Mouse (Mus musculus) frontal cortex, adult 2 months (tissue): ENCODE results near the gene Rfx2. TPM values are rescaled to one million over a fixed set of nuclear protein-coding genes. Genes with fewer than 3 reads are reported as not detected.
A peak's percentile ranks its signal among the peaks of the same experiment; 100 is the strongest.

ENCODE experiments used
- DNase-seq, 2 experiments: peaks; one replicate each; pipeline ENCODE4 v3.0.0; 2022; ENCODE audit warnings: low spot score in 1 of 2; ENCODE audit errors: extremely low spot score in 1 of 2
- polyA plus RNA-seq: library from polyadenylated mRNA; depleted of rRNA; stranded (reverse); fragments of >200 nt; gene quantifications from 2 replicates; pipeline ENCODE4 v1.2.3, GENCODE M21; 2012

The Rfx2 gene
- polyA plus RNA-seq, 1 experiment: 4.0 TPM

DNA sequence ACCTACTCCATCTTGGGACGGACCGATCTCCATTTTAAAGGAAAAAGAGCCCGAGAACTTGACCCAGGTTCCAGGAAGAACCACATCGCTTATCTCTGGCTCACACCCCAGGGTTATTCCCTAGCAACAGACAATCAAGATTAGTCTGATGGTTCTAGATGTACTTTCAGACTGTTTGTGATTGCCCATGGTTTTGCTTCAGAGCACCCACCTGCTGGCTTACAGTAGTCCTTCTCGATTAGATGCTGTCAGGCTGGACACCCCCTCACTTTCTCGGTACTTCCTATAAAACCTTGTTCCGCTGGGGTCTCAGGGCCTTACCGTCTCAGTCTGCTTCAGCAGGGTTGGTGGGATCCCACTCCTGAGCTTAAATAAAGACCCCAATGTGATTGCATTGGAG lies 5.5 kb upstream of the Rfx2 start:
- DNase-seq: no peak

DNA sequence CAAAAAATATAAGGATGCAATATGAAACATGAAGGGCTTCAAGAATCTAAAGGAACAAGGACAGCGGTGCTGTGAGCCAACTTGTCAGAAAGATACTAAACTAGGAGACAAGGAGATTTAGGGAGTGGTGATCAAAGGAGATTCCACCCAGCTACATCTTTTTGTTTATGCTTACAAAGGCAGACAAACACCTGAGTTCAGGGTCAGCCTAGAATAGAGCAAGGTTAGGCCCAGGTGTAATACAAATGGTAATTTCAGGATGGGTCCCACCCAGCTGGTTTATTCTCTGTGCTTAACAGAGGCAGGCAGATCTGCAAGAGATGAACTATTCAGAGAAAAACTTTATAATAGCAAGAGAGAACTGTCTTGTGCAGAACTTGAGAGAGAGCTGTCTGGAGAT lies 2.6 kb upstream of the Rfx2 start:
- DNase-seq: no peak

DNA sequence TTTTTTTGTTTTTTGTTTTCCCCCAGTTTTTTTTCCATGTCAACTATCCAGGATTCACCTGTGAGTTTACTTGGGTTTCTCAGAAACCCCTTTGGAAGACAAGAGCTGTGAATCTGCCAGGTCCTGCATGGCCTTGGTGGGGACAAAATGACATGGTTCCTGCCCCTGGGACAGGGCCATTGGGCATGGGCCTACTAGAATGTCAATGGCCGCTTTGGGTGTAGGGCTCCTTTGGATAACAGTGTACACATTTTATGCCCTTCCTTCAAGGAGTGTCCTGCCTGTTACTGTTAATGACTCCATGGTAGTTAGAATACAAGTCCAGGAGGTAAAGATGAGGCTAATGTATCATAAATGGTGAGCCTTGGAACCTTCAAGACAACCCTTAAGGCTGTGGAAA lies 2.1 kb upstream of the Rfx2 start:
- no peak for DNase-seq

GRCm38 (mm10) chr17:56831111-56831816 lies 451 bp upstream of the Rfx2 start:
- peak; percentile 96 to 98 for DNase-seq

DNA sequence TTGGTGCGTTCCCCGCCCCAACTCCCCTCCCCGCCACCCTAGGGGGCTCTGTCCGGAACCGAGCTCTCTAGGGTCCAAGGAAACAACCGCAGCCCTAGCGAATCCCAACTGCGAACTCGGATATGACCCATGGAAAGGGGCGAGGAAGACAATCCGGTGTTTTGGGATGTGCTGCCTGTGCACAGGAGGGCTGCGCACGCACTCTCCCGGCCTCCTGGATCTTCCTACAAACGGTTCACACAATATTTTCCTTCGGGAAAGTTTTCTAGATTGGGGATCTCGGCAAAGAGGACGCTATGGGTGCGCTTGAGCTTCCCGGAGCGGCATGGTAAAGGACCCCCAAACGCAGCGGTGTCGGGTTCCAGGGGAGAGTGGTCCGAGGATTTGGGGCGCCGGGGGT lies 1.0 kb downstream of the Rfx2 start:
- no peak for DNase-seq

- DNase-seq: no peak
Measured at GRCm38 (mm10) chr17:56829171-56829570, 1.6 kb downstream of the Rfx2 start.

- DNase-seq: peak; percentile 24 to 42
Measured at GRCm38 (mm10) chr17:56826718-56827117, 4.1 kb downstream of the Rfx2 start.

DNA sequence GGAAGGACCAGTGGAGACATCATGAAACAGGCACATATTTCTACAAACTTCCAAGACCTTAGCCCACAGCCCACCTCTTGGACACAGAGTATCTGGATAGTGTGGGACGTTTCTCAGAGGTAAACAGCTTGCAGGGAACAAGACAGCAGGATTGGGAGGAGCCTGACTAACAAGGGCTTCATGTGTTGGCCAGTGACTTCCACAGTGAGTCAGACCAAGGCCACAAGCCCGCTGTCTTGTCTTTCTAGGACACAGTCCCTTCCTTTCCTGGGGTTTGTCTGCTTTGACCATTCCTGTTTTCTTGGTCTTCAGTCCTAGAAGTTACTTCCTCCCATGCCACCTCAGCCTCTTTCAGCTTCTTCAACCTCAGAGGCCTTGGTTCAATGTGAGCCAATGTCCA lies 7.5 kb downstream of the Rfx2 start:
- DNase-seq: no peak

DNA sequence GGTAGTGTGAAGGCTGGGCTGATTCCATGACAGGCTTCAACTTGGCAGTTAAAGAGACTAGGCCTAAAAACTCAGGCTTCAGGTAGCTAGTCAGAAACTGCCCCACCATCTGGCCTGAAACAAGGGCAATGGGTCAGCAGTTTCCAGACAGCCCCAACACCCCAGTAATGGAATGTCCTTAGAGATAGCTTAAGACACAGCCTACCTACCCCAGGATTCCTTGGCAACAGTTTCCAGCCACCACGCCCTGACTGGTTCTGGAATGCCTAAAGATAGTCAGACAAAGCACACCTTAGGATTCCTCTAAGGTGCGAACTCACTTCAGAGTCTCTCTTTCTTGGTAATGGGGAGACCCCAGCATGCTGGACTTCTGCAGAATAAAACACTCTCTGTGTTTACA lies 8.4 kb downstream of the Rfx2 start:
- DNase-seq: no peak

GRCm38 (mm10) chr17:56819694-56820111 lies 11.1 kb downstream of the Rfx2 start:
- peak in 1 of 2 experiments; percentile 23 for DNase-seq

- no peak for DNase-seq
Measured at GRCm38 (mm10) chr17:56819032-56819545, 11.7 kb downstream of the Rfx2 start.

GRCm38 (mm10) chr17:56818067-56818636 lies 12.7 kb downstream of the Rfx2 start:
- no peak for DNase-seq

GRCm38 (mm10) chr17:56815057-56815345 lies 15.8 kb downstream of the Rfx2 start:
- DNase-seq: no peak

GRCm38 (mm10) chr17:56814316-56815056 lies 16.3 kb downstream of the Rfx2 start:
- peak; percentile 64 to 86 for DNase-seq

DNA sequence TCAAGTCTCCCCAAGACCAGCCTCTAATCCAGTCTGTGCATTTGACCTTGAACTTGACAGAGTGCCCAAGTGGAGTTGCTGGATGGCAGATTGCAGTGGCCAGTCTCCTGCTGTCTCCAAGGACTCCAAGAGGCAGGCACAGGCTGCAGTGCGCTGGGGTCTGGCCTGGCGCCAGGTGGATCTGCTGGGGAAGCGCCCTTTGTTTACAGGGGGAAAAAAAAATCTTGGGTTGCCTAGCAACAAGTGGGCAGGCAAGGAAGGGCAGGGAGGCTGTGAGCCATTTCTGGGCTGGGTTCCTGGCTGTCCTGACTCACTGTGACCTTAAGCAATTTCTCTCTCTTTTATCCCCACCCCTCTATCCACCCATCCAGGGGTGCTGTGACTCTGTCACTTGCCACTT lies 20.6 kb downstream of the Rfx2 start:
- peak; percentile 58 to 79 for DNase-seq

DNA sequence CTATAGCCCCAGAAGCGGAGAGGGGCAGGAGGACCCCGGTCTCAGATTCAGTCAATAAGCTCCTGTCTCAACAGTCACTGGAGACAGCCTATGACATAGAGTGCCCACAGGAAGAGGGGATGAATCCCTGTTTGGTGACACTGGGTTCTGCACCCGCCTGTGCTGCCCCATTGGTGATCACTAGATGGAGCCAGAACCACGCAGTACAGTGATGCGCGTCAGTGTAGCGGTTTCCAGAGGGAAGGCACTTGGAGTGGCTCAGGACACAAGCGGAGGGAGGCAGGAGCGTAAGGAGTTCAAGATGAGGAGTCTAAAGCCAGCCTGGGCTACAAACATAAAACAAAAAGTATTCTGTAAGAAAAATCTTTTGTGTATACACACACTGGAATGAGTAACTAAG lies 22.3 kb downstream of the Rfx2 start:
- peak; percentile 52 to 89 for DNase-seq

DNA sequence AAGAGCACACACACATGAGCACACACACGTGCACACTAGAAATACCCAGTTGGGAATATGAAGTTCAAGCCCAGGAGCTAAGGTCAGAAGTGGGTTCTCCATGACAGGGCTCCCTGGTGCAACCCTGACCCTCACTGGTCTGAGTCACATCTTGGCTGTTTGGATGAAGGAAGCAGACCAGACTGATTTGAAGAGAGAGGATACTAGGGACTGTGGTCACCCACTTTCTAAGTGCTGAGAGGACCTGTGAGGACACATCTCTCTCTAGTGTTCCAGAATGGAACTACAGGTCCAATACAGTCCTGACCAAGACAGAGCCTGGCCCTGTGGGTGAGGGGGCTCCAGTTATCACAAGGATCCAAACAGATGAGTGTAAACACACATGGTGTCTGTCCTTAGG lies 25.0 kb downstream of the Rfx2 start:
- DNase-seq: no peak

DNA sequence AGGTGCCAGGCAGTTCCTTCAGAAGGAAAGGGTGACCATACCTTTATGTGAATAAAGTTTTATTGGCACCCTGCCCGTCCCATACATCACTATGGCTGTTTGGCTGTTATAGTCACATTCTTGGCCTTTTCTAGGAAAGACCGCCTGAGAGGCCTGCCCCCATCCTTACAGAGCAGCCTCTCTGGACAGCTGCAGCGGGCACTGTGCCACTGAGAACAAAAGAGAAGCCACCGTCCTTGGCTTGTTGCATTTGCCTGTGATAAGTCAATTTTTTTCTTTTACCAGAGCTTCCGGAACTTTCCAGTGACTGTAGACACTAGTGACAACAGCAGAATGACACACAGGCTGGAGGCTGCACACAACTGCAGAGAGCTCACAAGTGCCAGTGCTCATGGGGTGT lies 25.9 kb downstream of the Rfx2 start:
- no peak for DNase-seq

- DNase-seq: no peak
Measured at GRCm38 (mm10) chr17:56802065-56802464, 28.7 kb downstream of the Rfx2 start.

GRCm38 (mm10) chr17:56799276-56799675 lies 31.5 kb downstream of the Rfx2 start:
- no peak for DNase-seq

- DNase-seq: no peak
Measured at GRCm38 (mm10) chr17:56793614-56794319, 37.0 kb downstream of the Rfx2 start.
